Mouse (Mus musculus) embryonic stem cell, embryonic (primary cell): ENCODE results near the gene Elobl.

Experiments
- CTCF ChIA-PET, 4 experiments: fragments of 300-600 bp in 2 of 4; fragments of 350-600 bp in 2 of 4; sonication (Branson Sonifier 250); formaldehyde crosslinking; loops; one replicate each; lab custom pipeline; 2022; ENCODE audit warnings: inconsistent platforms in 2 of 4; lab: Charles Lee
- POLR2A ChIA-PET, 4 experiments: fragments of 300-600 bp in 2 of 4; fragments of 350-600 bp in 2 of 4; sonication (Branson Sonifier 250); formaldehyde crosslinking; loops; one replicate each; lab custom pipeline; 2022; ENCODE audit warnings: antibody characterized with exemption in 4 of 4, inconsistent platforms in 1 of 4; lab: Charles Lee

Elobl gene

DNA sequence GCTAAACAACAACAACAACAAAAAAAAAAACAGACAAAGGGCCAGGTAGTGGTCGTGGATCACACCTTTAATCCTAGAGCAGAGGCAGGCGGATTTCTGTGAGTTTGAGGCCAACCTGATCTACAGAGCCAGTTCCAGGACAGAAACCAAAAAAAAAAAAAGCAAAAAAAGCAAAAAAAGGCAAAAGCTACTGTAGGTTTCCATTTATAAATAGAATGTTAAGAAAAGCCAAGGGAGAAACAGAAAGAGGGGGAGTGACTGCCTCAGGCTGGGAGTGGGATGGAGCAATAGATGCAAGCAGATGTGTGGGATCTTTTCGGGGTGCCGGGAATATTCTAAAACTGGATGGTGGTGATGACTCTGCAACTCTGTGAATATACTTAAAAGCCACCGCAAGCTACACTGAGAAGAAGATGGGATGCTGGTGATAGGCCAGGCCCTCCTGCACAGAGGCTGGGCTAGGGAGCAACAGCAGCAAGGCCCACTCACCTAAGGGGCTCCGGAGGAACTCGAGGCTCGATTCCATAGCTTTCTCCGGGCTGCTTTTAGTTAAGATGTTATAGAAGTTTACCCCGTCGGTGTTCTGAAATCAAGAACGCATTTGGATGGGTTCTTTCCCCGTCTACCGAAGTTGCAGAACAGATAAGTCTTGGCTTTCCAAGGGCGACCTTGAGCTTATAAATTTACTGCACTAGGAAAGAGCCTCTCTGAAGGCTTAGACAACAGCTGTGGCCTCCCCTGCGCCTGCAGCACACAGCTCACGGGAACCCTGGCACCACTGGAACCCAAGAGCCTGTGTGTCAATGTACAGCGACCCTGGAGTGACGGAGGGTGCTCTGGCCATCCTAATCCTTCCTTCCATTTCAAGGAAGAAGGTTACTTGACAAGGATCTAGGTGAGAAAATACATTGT is 32.4 kb downstream of the Elobl start:
- CTCF ChIA-PET = interaction anchor here in 1 of 4 experiments (1.1 kb wide), 1 partner anchor 43 kb away, joined by 3 read pairs; no protein-coding TSS in a partner anchor

DNA sequence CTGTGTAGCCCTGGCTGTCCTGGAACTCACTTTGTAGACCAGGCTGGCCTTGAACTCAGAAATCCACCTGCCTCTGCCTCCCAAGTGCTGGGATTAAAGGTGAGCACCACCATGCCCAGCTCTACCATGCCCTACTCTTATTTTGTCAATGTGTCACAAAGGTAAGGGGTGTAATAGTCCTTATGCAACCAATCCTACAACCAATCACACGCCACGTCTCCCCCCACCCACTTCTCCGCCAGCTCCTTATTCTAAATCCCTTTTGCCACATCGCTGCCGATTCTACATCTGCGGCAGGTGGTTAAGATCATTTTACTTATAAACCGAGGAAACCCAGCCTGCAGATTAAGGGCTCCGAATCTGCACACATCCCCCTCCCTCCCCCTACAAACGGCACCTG is 33.7 kb downstream of the Elobl start:
- POLR2A ChIA-PET = interaction anchor here (0.6 to 19.6 kb wide), 37 partner anchors 10 to 391 kb away, joined by 3 to 599 read pairs (median 6); partner anchors contain the start of genes Coil (in 2 of the 4), Elobl (in 2 of the 4), Scpep1 (in 2 of the 4) and Akap1 (in 1 of the 4)
- CTCF ChIA-PET = interaction anchor here in 2 of 4 experiments (0.7 to 1.1 kb wide), 4 partner anchors 10 to 965 kb away, joined by 3 to 6 read pairs (median 4); no protein-coding TSS in a partner anchor

More for the DNA sequence above, 32.4 kb downstream of the Elobl start:
- POLR2A ChIA-PET = interaction anchor here in 3 of 4 experiments (0.5 to 19.6 kb wide), 35 partner anchors 7 to 912 kb away, joined by 3 to 599 read pairs (median 4); partner anchors contain the start of genes Scpep1 (in 3 of the 3), Coil (in 2 of the 3), Elobl (in 2 of the 3) and Akap1 (in 1 of the 3)

DNA sequence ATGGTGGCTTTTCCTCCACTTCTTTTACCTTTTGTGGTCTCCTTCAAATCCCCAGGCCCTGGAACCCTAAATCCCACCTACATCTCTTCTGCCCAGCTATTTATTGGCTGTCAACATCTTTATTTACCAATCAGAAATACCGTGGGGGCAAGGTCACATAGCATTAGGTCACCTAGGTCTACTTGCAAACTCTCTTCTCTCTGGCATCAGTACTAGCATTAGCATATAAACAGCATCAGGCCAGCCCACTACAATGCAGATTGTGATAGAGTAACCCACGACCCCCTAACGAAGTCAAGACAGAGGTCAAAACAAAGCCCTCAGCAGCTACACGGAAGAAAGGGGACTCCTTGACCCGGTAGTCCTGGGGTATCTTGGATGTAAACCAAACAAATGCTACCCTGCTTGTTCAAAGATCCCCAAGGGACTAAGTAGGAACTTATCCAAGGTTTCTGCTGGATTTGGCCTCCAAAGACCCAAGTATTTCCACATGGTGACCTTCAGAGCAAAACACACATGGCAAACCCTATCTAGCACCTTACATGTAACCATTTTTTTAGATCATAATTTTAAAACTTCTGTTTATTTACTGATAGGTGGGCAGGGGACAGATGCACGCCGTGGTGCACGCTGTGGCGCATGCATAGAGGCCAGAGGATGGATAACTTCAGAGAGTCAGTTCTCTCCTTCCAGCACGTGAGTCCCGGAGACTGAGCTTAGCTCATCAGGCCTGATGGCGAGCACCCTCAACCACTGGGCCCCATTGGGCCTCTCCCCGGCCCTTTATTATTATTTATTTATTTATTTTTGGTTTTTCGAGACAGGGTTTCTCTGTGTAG is 34.8 kb downstream of the Elobl start:
- ChIA-PET CTCF (interaction anchor here in 2 of 4 experiments (0.5 to 1.1 kb wide), 5 partner anchors 20 to 108 kb away, joined by 3 to 4 read pairs (median 3); partner anchors contain the start of gene Elobl (in 1 of the 2)), POLR2A (interaction anchor here (0.5 to 19.6 kb wide), 72 partner anchors 8 to 873 kb away, joined by 3 to 599 read pairs (median 5); partner anchors contain the start of genes Akap1 (in 3 of the 4), Coil (in 2 of the 4), Elobl (in 2 of the 4) and Scpep1 (in 2 of the 4))

DNA sequence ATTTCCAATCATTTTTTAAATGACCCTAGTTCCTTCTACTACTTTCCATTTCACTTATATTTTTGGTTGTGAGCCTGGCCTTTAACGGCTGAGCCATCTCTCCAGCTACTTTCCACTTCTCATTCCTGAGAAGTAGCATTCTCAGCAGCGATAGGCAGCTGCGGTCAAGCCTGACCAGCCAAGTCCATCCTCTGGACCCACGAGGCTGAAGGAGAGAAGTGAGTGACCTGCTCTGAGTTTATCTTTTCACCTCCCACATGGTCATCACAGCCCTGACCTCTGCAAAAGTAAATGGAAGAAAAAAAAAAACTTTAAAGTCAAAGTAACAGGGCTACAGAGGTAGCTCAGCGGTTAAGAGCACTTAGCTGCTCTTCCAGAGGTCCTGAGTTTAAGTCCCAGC is 40.2 kb downstream of the Elobl start:
- ChIA-PET CTCF (no interaction called here), POLR2A (interaction anchor here in 3 of 4 experiments (0.6 to 19.6 kb wide), 14 partner anchors 8 to 349 kb away, joined by 3 to 599 read pairs (median 4); partner anchors contain the start of genes Scpep1 (in 2 of the 3), Coil (in 1 of the 3) and Elobl (in 1 of the 3))
